Mouse (Mus musculus) midbrain, embryonic 10.5 days (tissue): ENCODE results near the gene Zbed4. TPM values are rescaled to one million over a fixed set of nuclear protein-coding genes. Genes with fewer than 3 reads are reported as not detected.

Source experiments
- DNase-seq: peaks from one replicate; pipeline ENCODE4 v3.0.0-alpha.2; 2017; ENCODE audit warnings: low spot score
- H3K27ac ChIP-seq: fragments of 300-500 bp; sonication (generic); replicated peaks from 2 replicates; pipeline ENCODE4 v1.5.1; 2016; ENCODE audit warnings: mild to moderate bottlenecking
- H3K27me3 ChIP-seq: fragments of 300-500 bp; sonication (generic); 2 replicates; pipeline ENCODE4 v1.6.1; 2016; ENCODE audit warnings: low read depth, mild to moderate bottlenecking; ENCODE audit not compliant: poor library complexity, severe bottlenecking
- H3K36me3 ChIP-seq: fragments of 300-500 bp; sonication (generic); 2 replicates; pipeline ENCODE4 v1.6.1; 2016; ENCODE audit warnings: mild to moderate bottlenecking, moderate library complexity
- H3K4me1 ChIP-seq: fragments of 300-500 bp; sonication (generic); 2 replicates; pipeline ENCODE4 v1.6.1; 2016
- H3K4me3 ChIP-seq: fragments of 300-500 bp; sonication (generic); 2 replicates; pipeline ENCODE4 v1.5.1; 2016; ENCODE audit warnings: mild to moderate bottlenecking, moderate library complexity
- H3K9me3 ChIP-seq: fragments of 300-500 bp; sonication (generic); replicated peaks from 2 replicates; pipeline ENCODE4 v1.6.1; 2016; ENCODE audit warnings: mild to moderate bottlenecking
- WGBS: fragments of 180-500 bp; shearing (Covaris S2); methylation state at CpG from one replicate; pipeline ENCODE4 v1.1.7; 2016; 5-methylcytosine and 5-hydroxymethylcytosine counted together
- polyA plus RNA-seq: library from polyadenylated mRNA; unstranded; fragments of >200 nt; fragmentation: Nextera tagmentation; extraction: Ambion mirVana; gene quantifications from 2 replicates; pipeline ENCODE4 v1.2.1, GENCODE M21; 2016

Gene Zbed4
- polyA plus RNA-seq, 1 experiment from 2014 or later, result 37.4 TPM

- peaks cover 25% of the 10 kb centered on the region for H3K4me1 ChIP-seq
- no peaks in the 10 kb centered on the region for H3K27me3 ChIP-seq
- no peak overlapping the region for H3K27ac ChIP-seq
- H3K36me3 ChIP-seq, result peaks cover 54% of the 10 kb centered on the region
- WGBS, result 89% methylated on average over 7 of the region's 7 CpGs
- DNase-seq, result no peak
- no peaks in the 10 kb centered on the region for H3K9me3 ChIP-seq
- 0 out of 2 replicates have a peak overlapping the region, but pooled peaks have one; percentile 94 for H3K4me3 ChIP-seq
Measured at GRCm38 (mm10) chr15:88821403-88821802, 69.9 kb downstream of the Zbed4 start.

- 94% methylated on average over 7 of the region's 7 CpGs for WGBS
- Histone ChIP-seq H3K4me3 (no peak overlapping the region), H3K36me3 (peaks cover 64% of the 10 kb centered on the region), H3K27me3 (no peaks in the 10 kb centered on the region), H3K9me3 (no peaks in the 10 kb centered on the region), H3K27ac (no peak overlapping the region), H3K4me1 (peaks cover 25% of the 10 kb centered on the region)
- DNase-seq, result no peak
Measured at GRCm38 (mm10) chr15:88822513-88822912, 71.1 kb downstream of the Zbed4 start.

DNA sequence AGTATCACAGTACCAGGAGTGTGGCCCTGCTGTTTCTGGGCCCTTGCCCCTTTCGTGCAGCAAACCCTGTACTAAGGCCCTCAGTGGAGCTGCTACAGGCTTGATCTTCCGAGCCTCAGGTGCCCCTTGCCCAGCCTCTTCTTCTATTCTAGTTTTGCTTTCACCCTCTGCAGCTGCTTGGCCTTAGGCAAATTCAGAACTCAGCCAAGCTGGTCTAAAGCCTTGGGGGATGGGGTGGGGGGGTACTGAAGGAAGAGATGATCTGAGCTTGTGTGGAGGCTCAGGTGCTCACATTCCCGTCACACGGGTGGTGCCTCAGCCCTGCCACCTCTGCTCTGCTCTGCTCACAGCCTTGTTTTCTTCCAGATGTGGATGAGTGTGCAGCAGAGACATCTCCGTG, 71.9 kb downstream of the Zbed4 start:
- no peak overlapping the region for H3K27ac ChIP-seq
- peaks cover 25% of the 10 kb centered on the region for H3K4me1 ChIP-seq
- H3K36me3 ChIP-seq, result peaks cover 64% of the 10 kb centered on the region
- WGBS, result 91% methylated on average over 5 of the region's 5 CpGs
- H3K4me3 ChIP-seq, result no peak overlapping the region
- no peaks in the 10 kb centered on the region for H3K27me3 ChIP-seq
- H3K9me3 ChIP-seq, result no peaks in the 10 kb centered on the region
- DNase-seq, result no peak

- Histone ChIP-seq H3K27ac (no peak overlapping the region), H3K4me1 (peaks cover 9% of the 10 kb centered on the region; the same call in 1 of the 2 replicates), H3K4me3 (no peak overlapping the region), H3K9me3 (no peaks in the 10 kb centered on the region), H3K36me3 (peaks cover 49% of the 10 kb centered on the region), H3K27me3 (no peaks in the 10 kb centered on the region)
- WGBS, result 90% methylated on average over 6 of the region's 6 CpGs
- DNase-seq, result no peak
Measured at GRCm38 (mm10) chr15:88827466-88827865, 76.0 kb downstream of the Zbed4 start.

DNA sequence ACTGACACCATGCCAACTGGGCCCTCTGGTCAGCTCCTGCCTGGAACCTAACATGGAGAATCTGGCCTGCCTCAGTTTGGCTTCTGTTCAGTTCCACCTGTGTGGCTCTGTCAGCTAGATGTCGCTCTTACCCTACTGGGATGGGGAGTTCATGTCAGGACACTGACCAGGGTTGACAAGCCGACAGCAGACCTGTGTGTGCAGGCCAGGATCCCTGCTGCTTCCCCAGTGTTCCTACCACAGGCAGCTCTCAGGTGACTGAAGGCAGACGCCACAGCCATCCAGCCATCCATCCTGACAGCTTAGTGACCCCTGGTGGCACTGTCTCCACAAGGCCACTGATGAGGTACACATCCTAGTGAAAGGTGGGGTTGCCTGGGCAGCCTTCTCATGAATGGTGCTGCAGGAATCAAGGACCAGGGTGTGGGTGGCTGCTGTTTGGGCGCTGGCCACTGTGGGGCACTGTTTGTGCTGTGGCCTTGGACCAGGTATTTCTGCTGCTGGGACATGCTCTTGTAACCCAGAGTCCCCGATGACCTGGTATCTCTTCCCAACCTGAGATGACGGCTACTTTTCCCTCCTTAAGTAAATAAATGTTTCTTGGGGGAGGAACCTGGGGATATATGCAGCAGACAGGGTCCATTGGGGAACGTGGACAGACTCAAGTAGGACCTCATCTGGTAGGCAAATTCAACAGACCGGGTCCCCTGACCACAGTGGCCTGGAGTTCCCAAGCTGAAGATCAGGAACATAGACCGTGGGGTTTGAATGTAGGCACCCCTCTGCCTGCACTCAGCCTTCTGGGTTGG, 76.7 kb downstream of the Zbed4 start:
- no peaks in the 10 kb centered on the region for H3K27me3 ChIP-seq
- 29% methylated on average over 9 of the region's 9 CpGs for WGBS
- H3K36me3 ChIP-seq, result peaks cover 42% of the 10 kb centered on the region
- H3K4me1 ChIP-seq, result peaks cover 9% of the 10 kb centered on the region; the same call in 1 of the 2 replicates
- peak; percentile 72 for DNase-seq
- 0 out of 2 replicates have a peak overlapping the region, but pooled peaks have one; percentile 8 for H3K4me3 ChIP-seq
- no peaks in the 10 kb centered on the region for H3K9me3 ChIP-seq
- no peak overlapping the region for H3K27ac ChIP-seq

GRCm38 (mm10) chr15:88828800-88829705, 77.6 kb downstream of the Zbed4 start:
- DNase-seq, result peak; percentile 87
- H3K27me3 ChIP-seq, result no peaks in the 10 kb centered on the region
- H3K27ac ChIP-seq, result no peak overlapping the region
- peaks cover 9% of the 10 kb centered on the region; the same call in 1 of the 2 replicates for H3K4me1 ChIP-seq
- peaks cover 33% of the 10 kb centered on the region for H3K36me3 ChIP-seq
- 0 out of 2 replicates have a peak overlapping the region, but pooled peaks have one; percentile 8 for H3K4me3 ChIP-seq
- 57% methylated on average over 17 of the region's 17 CpGs for WGBS
- H3K9me3 ChIP-seq, result no peaks in the 10 kb centered on the region

DNA sequence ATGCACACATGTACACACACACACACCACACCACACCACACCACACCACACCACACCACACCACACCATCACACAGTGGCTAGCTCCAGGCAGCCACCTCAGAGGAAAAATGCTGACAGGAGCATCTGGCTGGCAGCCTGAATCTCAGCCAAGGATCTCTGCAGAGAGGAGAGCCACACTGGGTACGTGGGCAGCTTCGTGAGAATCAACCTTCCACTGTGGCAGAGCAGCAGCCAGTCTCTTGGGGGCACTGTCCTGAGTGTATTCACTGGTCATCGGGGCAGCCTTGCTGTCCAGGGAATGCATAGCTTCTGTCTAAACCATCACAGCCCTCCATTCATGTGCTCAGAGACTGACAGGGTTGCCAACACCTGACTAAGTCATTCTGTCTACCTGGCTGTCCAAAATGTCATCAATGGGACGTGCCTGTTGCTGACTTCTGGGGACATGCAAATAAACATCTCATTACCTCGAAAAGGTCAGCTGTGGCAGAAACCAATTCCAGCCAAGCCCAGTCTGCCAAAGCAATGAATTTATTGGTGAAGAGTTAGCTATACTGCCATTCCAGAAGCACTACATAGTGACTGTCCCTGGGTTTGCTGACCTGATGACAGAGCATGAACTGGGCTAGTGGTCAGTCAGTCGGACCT, 78.5 kb downstream of the Zbed4 start:
- DNase-seq, result no peak
- H3K4me3 ChIP-seq, result no peak overlapping the region
- no peaks in the 10 kb centered on the region for H3K9me3 ChIP-seq
- no peaks in the 10 kb centered on the region; the same call in 1 of the 2 replicates for H3K27me3 ChIP-seq
- peaks cover 24% of the 10 kb centered on the region for H3K36me3 ChIP-seq
- H3K4me1 ChIP-seq, result peaks cover 9% of the 10 kb centered on the region; the same call in 1 of the 2 replicates
- H3K27ac ChIP-seq, result no peak overlapping the region
- WGBS, result 79% methylated on average over 6 of the region's 6 CpGs

DNA sequence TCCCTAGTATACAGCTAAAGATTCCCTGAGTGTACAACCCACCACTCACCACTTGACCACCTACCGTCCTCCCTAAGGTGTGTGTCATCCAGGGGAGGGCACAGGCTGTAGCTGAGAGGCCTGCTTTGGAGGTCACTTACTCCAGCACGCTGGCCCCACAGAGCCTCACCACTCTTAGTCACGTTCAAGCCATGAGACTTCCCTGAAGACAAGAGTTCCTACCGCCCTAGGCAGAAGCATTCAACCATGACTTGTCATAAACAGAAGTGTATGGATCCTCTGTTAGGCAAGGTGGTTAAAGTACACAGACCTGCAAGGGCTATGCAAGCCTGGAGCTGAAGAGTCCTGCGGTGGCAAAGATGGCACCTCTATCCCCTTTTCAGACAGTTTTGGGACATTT, 79.2 kb downstream of the Zbed4 start:
- Histone ChIP-seq H3K36me3 (peaks cover 17% of the 10 kb centered on the region), H3K9me3 (no peaks in the 10 kb centered on the region), H3K27ac (no peak overlapping the region), H3K4me1 (peaks cover 9% of the 10 kb centered on the region; the same call in 1 of the 2 replicates), H3K4me3 (no peak overlapping the region), H3K27me3 (no peaks in the 10 kb centered on the region; the same call in 1 of the 2 replicates)
- no peak for DNase-seq
- WGBS, result 81% methylated on average over 5 of the region's 5 CpGs

DNA sequence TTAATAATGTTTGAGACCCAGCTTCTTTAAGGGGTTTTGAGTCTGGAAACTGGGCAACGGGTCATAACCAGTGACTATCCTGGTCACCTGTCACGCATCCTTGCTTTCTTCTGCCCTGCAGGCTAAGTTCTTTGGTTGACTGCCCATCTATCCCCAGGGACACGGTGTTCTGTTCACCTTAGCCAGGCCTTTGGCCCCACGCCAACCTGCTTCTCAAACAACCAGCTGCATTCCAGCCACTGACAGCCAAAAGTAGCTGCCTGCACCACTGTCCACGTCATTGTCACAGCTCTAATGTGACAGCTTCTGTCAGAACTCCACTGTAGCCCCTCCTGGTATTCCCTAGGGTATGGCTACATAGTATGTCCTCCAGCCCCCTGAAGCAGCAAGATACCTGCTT, 80.0 kb downstream of the Zbed4 start:
- peaks cover 9% of the 10 kb centered on the region for H3K36me3 ChIP-seq
- peaks cover under 1% of the 10 kb centered on the region; the same call in 1 of the 2 replicates for H3K27me3 ChIP-seq
- 71% methylated on average over 5 of the region's 5 CpGs for WGBS
- H3K4me1 ChIP-seq, result peaks cover 9% of the 10 kb centered on the region; the same call in 1 of the 2 replicates
- no peak overlapping the region for H3K4me3 ChIP-seq
- H3K9me3 ChIP-seq, result no peaks in the 10 kb centered on the region
- no peak overlapping the region for H3K27ac ChIP-seq
- DNase-seq, result no peak

- Histone ChIP-seq H3K4me3 (no peak overlapping the region), H3K9me3 (no peaks in the 10 kb centered on the region), H3K4me1 (peaks cover 19% of the 10 kb centered on the region), H3K27me3 (peaks cover 4% of the 10 kb centered on the region; the same call in 1 of the 2 replicates), H3K27ac (no peak overlapping the region), H3K36me3 (no peaks in the 10 kb centered on the region; the same call in 1 of the 2 replicates)
- no peak for DNase-seq
- WGBS, result 88% methylated on average over 9 of the region's 9 CpGs
Measured at GRCm38 (mm10) chr15:88832536-88832935, 81.1 kb downstream of the Zbed4 start.
